Mouse (Mus musculus) embryo, embryonic 9.5 days (tissue): ENCODE data around the gene Pdia5.
A peak's percentile ranks its signal among the peaks of the same experiment; 100 is the strongest.

ENCODE experiments used
- DNase-seq: peaks from one replicate; pipeline ENCODE4 v3.0.0-alpha.2; 2017; ENCODE audit errors: extremely low spot score

The Pdia5 gene

DNA sequence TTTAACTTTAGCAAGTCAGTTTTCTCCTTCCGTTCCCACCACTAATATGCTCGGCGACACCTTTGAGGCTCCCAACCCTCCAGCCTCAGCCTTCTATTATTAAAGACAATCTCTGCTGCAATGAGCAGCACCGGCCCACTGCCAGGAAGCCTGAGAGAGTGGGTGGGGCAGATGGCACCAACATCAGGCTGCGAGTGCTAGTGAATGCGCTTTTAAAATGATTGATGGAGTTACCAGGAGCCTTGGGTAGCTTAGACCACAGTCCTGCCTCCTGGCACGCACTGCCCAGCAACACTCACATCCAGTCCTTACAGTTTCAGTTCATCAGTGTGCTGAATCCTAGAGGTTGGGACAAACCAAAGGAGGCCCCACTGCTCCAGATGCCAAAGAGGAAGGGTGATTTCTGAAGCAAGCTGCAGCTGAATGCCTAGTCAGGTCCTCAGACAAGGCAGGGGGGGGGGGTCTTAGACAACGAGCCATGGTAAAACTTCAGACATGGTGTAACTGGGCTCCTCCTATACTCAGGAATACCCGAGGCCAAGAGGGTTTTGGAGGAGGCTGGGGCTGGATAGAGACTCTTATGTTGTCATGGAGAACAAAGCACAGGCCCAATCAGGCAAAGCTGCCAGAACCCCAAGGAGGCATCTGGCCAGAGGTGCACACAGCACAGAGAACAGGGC is 49.2 kb downstream of the Pdia5 start:
- DNase-seq: no peak

DNA sequence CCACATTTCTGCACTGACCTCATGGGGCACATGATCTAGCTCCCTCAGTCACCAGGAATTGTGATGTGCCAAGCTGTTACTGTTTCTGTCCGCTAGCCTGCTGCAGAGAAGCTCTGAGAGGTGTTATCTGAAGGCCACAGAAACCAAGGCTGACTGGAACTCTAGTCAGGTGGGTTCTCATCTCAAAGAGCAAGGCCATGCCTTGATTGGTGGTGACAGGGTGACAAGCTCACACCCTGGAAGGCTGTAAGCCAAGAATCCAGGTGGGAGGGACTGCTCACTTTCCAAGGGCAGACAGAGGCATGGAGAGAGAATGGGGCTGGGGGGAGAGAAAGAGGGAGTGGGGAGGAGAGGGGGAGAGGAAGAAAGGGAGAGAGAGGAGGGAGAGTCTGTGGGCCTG is 51.6 kb downstream of the Pdia5 start:
- DNase-seq: no peak

DNA sequence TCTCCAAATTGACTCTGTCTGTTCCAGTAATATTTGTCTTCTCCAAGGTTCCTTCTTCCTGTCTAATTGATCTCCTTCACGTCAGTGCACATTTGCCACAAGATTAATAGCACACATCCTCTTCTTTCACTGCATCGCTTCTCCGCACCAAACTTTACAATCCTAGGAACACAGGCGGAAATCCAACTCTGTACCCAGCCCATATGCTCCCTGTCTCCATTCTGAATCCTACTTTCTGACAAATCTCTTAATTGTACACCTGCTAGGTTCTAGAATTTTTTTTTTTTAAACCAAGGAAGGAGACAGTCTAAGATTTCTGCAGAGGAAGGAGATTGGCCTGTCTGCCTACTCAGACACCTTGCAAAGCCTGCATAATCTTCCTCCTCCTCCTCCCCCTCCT is 59.1 kb downstream of the Pdia5 start:
- no peak for DNase-seq

DNA sequence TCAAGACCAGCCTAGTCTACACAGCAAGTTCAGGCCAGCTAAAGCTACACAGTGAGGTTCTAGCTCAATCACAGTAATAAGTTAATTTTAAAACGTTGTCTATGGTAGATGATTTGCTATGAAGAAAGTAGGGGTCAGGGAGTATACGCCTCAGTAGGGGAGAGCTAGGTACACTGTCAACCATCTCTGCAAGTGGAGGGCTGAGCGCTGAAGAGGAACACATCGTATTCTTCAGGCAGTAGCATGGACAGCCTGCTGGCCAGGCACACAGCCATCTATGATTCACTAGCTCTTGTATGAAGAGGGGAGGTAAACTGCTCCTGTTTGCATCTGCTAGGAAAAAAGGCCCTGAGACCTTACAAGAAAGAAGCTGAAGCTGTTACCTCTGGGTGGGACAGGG is 65.7 kb downstream of the Pdia5 start:
- DNase-seq: no peak

DNA sequence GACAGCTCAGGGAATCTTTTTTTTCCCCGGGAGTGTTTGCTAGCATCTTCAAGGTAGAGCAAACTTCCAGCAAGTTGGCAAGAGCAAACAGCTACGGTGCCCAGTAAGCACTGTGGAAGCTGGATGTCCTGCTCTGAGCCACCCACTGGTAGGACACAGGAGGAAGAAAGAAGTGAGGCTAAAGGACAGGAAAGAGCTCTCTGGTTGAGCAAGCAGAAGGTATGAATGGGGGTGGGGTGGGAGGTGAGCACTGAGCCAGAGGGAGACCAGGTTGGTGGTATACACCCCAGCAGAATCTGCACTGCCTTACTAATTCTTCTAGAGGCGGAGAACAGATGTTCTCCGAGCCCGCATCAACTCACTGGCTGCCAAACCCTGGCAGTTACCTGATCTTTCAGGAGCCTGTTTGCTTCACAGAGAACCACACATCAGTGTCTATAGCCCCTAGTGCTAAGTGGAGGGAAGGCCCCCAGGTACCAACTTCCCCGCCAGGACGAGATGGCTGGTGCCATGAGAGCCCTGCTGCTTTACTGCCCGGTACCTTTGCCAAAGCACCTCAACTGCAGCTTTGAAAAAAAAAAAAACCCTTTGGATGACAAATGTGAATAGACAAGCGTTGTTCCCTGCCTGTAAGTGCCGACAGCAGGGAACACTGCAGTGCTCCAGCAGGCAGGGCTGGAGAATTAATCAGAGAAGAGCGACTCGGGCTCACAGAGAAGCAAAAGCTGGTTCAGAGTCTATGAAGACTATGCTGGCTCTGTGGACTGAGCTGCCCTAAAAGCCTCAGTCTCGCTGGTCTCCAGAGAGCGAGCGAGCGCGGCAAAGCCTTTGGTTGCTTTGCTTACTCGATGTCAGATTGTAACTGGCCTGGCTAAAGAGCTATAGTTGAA is 67.2 kb downstream of the Pdia5 start:
- DNase-seq: no peak

DNA sequence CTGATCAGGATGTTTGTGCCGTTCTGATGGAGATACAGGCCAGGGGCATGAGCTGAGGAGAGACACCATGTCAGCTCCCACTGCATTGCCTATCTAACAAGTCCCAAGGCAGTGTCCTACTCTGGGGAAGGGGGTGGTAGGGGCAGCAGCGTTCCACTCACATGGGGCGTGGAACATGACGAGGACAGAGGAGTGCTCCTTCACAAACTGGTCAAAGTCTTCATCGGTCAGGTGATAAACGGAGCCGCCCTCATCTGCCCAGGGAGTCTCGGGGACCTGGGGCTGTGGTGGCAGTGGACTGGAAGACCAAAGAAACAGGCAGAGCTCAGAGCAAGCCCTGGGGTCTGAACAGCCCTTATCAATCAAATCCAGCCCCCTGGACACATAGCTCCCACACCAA is 68.0 kb downstream of the Pdia5 start:
- DNase-seq: no peak

DNA sequence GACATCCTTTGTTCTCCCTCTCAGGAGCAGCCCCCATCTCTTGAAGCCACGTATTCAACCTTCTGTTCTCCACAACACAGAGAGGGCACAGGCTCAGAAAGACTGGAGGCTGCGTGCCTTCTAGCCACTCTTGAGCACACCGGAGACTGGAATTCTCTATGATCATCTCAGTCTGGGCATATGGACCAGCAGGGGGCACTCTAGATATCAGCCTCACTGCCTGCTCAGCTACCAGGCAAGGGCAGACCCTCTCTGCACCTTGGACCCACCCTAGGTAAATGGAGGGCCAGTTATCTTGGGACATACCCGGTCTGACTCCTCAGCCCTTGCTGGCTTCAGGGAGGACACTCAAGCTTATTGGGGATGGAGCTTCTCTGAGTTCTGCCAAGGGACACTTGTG is 68.5 kb downstream of the Pdia5 start:
- DNase-seq: peak; percentile 28

DNA sequence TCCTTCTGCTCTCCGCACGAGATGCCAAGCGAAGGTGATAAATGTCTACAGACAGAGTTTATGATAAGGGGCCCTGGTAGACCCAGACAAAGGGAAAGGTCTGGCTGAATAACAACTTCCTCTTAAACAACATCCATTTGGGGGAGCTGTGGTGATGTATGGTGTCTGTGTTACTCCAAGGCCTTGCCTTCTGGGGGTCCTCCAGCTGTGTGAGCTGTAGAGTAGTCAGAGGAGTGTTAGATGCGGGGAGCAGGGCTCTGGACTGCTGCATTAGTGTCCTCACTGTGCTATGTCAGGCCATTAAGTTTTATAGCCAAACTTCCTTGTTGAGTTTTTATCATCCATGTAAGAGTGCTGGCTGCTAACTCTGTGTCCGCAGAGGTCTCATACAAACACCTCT is 76.1 kb downstream of the Pdia5 start:
- no peak for DNase-seq

DNA sequence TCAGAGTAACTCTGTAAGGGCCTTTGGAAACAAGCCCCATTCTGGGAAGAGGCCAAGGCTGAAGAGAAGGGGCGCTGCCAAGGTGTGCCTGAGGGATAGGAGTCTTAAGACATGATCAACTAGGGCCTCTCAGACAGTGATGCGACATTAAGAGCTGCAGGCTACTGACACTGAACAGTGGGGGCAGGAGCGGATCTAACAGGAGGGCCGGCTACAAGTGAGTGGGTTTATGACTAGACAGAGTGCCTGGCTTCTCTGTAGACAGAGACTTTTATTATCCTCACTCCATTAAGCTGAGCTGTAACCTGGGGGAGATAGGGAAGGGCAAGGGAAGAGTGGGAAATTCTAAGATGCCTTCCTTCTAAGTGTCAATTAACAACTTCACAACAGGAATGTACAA is 84.0 kb downstream of the Pdia5 start:
- no peak for DNase-seq

DNA sequence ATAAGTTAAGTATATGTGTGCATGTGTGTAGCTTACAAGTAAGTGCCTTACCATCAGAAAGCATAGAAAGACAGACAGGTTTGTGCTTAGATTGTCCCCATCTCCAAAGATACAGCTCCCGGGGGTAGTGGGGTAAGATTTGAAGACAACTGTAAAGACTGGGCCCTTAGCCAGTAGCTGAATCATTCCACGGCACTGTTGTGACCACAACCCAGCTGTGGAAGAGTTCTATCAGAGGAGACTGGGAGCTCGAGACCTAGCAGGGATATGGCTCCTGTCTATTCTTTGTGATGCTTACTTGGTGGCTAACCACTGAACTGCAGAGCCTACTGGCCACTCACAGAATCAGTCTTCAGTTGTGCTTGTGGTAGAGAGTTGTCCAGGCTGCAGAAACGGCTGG is 84.5 kb downstream of the Pdia5 start:
- DNase-seq: no peak

DNA sequence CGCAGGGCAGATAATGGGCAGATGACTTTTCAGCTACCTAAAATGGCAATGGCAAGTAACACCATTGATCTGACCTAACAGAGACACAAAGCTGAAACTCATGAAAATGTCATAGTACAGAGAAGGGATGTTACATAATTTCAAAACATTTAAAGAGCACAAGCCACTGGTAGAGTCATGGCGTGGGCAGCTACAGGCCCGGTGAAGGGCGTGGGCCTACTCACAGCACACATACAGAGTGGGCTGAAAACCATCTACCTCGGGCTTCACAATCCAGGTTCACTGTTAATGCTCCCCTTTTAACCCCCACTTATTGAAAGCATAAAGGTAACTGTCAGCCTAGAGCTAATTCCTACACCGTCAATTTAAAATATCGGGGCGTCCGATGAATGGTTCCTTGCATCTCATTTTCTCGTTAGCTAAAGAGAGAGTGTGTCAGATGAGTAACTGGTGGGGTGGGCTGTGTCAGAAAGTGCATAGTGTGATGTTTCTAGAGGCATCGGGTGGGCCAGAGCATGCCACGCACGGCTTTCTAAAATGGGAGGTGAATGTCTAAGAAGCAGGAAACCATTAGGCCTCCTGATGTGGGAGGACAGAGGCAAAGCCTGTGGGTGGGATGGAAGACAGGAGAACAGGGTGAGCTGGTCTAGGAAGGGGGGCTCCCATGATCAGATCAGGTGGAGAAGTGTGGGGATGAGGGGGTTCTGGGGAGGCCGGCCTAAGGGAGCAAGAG is 85.2 kb downstream of the Pdia5 start:
- no peak for DNase-seq

DNA sequence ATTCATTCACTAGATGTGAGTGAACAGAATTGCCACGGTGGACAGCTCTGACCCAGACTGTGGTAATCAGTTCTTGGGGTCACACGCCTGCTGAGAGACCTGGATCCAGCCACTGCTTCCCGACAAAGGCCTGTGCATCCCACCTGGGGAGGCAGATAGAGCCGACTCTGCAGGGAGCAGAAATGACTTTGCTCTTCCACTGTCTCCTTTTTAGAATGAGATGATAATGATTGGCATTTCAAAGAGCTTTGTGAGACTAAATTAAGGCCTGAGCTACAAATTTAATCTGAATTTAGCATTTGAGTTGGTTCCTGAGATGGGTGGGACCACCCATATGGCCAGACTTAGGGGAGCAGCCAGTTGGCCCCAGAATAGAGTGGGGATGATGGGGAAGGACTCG is 85.8 kb downstream of the Pdia5 start:
- DNase-seq: no peak

DNA sequence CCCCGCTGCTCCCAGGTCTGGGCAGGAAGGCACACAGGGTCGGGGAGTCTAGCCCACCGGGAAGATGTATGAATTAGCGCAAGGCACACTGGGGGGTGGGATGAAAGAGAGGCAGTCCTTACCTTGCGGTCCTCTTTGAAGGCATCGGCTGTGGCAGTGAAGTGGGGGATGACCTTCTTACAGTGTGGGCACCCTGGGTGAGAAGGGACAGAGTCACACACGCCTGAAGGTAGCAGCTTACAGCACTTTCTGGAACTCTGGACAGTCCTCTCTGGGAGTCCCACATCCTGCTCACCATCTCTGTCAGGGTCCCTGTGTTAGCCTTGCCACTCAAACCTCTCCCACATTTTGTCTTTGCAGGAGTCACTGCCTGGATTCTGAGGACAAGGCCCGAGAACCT is 86.8 kb downstream of the Pdia5 start:
- no peak for DNase-seq

DNA sequence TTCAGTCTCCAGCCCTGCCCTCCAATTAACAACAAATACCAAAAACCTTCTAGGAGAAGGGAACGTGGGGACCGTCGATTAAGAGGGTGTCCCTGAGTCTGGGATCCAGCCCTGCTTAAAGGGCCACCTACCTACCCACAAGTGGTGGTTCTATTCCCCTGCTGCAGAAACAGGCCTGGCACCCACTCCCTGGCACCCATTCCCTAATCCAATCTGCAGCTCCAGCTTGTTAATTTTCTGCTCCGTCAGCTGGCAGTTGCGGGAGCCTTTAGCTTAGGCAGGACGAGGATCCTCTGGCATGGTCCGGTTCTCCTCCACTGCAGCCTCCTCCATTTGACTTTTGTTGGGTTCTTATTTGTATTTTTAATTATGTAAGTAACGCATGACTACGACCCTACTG is 87.3 kb downstream of the Pdia5 start:
- DNase-seq: no peak

DNA sequence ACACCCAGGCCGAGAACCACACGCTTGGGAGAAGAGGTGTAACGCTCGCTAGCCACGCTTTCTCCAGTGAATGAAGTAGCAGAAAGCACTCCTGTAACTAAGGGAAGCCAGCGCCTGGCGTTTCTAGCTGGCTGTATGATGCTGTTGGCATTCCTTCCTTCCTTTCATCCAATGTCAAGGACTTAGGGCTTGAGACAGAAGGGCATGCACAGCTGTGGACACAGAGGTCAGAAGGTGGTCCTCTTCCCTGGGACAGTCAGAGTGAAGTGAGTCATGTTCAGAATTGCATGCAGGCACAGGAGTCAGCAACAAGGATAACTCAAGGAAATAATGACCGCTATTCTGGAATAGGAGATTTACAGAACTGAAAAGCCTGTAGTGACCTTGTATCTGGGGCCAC is 97.9 kb downstream of the Pdia5 start:
- no peak for DNase-seq

DNA sequence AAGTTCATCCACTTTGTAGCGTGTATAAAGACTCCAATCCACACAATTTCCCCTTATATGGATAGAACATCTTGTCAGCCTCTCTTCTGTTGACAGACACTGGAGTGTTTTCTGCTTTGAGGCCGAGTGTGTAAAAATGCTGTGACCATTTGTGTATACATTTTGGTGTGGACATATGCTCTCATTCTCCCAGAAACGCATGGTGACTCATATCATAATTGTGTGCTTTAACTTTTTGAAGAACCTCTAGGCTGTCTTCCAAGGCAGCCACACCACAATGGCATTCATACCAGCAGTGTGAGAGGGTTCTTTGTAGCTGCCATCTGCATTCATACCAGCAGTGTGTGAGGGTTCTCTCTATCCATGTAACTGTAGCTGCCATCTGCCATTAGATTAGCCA is 105.0 kb downstream of the Pdia5 start:
- DNase-seq: no peak

DNA sequence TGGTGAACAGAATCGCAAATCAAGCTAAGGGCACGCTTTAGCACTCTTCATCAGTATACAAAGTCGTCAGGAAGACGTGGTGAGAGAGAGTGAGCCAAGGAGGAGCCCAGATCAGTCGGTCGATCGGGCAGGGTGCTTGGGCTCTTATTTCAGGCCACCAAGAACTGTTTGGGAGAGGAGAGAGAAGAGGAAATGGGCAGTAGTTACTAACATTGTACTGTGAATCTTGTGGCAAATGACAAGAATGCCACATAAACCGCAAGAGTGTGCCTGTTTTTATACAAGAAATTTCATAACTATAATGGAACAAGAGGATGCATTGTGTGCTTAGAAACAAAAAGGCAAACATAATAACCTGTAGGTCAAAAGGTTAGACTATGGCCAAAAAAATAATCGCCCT is 110.6 kb downstream of the Pdia5 start:
- no peak for DNase-seq

DNA sequence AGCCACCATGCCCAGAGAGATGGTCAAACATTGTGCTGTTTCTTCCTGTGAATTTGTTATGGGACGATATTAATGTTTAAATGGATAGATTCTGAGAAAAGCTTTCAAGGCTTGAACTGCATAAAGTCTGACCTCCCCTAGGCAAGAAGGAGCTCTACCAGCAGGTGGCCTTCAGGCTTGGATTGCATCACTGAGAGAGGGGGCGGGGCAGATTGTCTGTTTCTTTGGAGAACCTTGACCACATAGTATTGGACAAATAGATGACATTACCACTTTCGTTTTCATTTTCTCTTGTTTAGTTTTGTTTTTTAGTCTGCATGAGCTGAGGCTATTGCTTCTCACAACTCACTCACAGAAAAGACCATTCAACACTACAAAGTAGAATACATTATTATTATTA is 111.3 kb downstream of the Pdia5 start:
- DNase-seq: no peak

DNA sequence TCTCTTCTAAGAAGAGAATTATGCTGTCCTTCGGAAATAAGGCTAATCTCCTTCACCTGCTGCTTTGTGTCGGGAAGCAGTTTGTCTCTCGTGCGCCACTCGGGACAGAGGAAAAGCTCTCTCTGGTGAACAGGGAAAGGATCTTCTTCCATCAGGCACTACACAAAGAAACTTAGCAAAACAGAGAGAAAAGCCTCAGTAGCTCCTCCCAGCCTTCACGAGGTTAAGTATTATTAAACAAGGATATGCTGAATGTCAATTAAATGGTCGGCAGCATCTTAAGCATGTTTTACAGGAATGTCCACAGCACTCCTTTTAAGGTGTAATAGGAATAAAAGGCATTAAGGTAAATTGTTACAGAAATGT is 126.6 kb downstream of the Pdia5 start:
- no peak for DNase-seq

DNA sequence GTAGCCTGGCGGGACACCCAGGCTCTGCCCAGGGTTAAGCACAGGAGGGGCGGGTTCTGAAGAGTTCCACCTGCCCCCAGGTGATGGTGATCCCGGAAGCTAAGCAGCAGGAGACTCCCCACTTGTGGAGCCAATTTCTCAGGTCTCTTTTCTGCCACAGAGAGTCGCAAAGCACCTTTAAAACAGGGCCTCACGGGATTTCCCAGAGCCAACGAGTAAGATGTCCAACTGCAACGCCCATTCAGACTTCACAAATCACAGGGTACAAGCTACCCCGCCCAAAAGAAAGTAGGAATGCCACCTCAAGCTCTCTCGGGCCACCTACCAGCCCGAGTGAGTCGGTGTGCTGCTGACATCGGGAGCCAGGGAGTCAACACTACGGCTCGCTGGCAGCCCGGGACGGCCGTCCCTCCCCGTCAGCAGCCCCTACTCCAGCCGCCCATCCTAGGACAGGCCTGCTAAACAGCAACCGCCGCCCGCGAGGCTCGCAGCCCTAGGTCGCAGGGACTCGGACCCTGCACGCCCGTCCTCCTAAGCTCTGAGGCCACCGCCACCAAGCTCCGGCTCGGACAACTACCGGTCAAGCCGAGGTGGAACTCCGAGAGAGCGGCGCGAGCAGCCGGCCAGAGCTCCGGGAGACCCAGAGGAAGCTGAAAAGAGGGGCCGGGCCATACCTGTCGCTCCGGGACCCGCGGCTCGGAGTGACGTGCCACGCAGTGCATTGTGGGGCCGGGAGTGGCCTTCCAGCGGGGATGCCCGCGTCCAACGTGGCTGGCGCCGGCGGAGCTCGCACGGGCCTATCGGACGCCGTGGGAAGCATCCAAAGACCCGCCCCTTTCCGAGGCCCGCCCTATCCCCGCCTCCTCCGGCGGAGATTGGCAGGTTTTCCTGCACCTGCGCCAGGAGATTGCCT is 127.3 kb downstream of the Pdia5 start, which contains the start of gene Sec22a:
Sec22a (minus strand) TSS at position 769 of the 913 bp plus-strand sequence.
- peak; percentile 95 for DNase-seq

DNA sequence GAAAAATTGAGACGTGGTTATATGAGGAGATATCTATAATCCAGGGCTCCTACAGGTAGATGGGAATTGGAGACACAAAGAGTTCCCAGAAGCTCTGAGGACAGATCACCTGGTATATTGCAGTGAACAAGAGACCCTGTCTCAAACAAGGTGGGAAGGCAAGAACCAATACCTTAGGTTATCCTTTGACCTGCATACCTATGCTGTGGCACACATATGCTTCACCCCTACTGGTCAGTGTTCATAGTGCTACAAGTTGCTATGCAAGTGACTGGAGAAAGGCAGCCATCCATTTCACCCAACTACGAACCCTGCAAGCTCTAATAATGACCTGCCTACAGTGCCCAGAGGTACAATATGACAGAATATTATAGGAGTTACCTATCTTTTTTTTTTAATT is 128.5 kb downstream of the Pdia5 start:
- no peak for DNase-seq

DNA sequence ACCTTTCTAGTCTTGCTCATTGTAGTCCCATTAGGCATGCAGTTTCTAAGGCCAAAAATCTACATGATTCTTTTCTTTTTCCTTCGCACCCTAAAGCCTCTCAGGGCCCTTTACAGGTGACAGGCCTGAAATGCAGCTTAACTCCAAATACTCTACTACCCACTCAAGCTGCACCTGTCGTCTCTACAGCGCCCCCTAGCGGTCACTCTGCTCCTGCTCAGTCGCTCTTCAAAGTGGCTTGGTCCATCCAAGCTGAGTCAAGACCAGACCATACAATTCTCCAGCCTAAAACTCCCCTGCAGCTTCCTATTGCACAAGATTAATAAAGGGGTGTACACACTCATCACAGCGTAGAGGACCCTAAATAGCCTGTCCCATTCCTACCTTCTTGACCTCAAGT is 130.1 kb downstream of the Pdia5 start:
- peak; percentile 54 for DNase-seq
